In genomic region chrX:36795424-36796162, GRCm38 (mm10) we compare ENCODE assay signal across 8 mouse cellular contexts. TPM values are rescaled to one million over a fixed set of nuclear protein-coding genes. Genes with fewer than 3 reads are reported as not detected.
DNase-seq lines count a peak whose midpoint lies in the region; ATAC-seq lines count a peak whose summit lies in the region.

Slc25a5 (plus strand) TSS chrX:36795651.

- peak within 1 kb of the TSS; percentile 64 for H3K4me3 ChIP-seq in intestine, embryonic 16.5 days (ENCODE audit: low read length)

- H3K9me3 ChIP-seq in intestine, embryonic 16.5 days (ENCODE audit: control insufficient read depth, low read length) = no peaks in the 10 kb centered on the region

- peak; percentile 92 for DNase-seq in adrenal gland, adult 2 months
- DNase-seq in embryo, embryonic 11.5 days (ENCODE audit: low read depth, low spot score) = peak; percentile 63
- peak; percentile 64 to 80 for DNase-seq in gastrocnemius, postnatal 4 days (ENCODE audit: low spot score in 2 of 2)
- peak; percentile 77 to 84 for DNase-seq in left cerebral cortex, postnatal 25 days (ENCODE audit: low spot score in 2 of 2)
- DNase-seq in mesoderm, embryonic 11.5 days (ENCODE audit: low read depth, low spot score) = peak; percentile 83
- peak; percentile 70 to 78 for DNase-seq in right cerebral cortex, postnatal 36 days (ENCODE audit: low spot score in 2 of 2)
- DNase-seq in urinary bladder, postnatal 4 days (ENCODE audit: low spot score in 2 of 2) = peak; percentile 80 to 83

- WGBS in intestine, embryonic 16.5 days = 16% methylated on average over 41 of the region's 41 CpGs

- no peaks in the 10 kb centered on the region for H3K27me3 ChIP-seq in intestine, embryonic 16.5 days (replicated peaks; ENCODE audit: control insufficient read depth, insufficient read depth, low read length)

- peak; percentile 95 for ATAC-seq in intestine, embryonic 16.5 days

- H3K4me2 ChIP-seq in intestine, embryonic 16.5 days (ENCODE audit: low read depth, low read length) = peak within 1 kb of the TSS; percentile 39

- peak within 1 kb of the TSS; percentile 79 for H3K9ac ChIP-seq in intestine, embryonic 16.5 days (ENCODE audit: low read depth, low read length)

- intact Hi-C loops in left cerebral cortex, postnatal 25 days (cut with DNase I) = loop anchor here (5.0 kb wide), 1 partner anchor 153 kb away; no protein-coding TSS in a partner anchor

- H3K4me1 ChIP-seq in intestine, embryonic 16.5 days (ENCODE audit: control insufficient read depth, insufficient read depth, low read length) = no peaks in the 10 kb centered on the region

- H3K27ac ChIP-seq in intestine, embryonic 16.5 days (ENCODE audit: low read length) = peak within 1 kb of the TSS; percentile 90

- no peaks in the 10 kb centered on the region for H3K36me3 ChIP-seq in intestine, embryonic 16.5 days (ENCODE audit: control insufficient read depth, insufficient read depth, low read length)

RNA-seq across cellular contexts. Expression of gene Slc25a5, which starts in this region (rescaled TPM):
- total RNA-seq in adrenal gland, adult 2 months (2021) = 100 to 1,000 TPM; 382 to 504 TPM
- 261 and 313 TPM in 2 replicates for polyA plus RNA-seq in adrenal gland, adult 2 months (2012; rRNA removed)
- 100 to 1,000 TPM; 291 to 333 TPM for total RNA-seq in gastrocnemius, postnatal 4 days (2021)
- polyA plus RNA-seq in intestine, embryonic 16.5 days (2015; fragmentation: Nextera tagmentation; extraction: Ambion mirVana) = 1,210 and 1,225 TPM in 2 replicates
- 100 to 1,000 TPM; 343 to 350 TPM for total RNA-seq in left cerebral cortex, postnatal 25 days (2021)

Comparison
In these comparisons a context has a peak if more than half of its experiments do, and no peak if none do; other contexts are left out.
1. Peak in every context shown above with its lines: DNase-seq, ATAC-seq, H3K4me3 ChIP-seq and H3K27ac ChIP-seq.